Mouse (Mus musculus) B cell, adult 2 months (primary cell): ENCODE measurements around the gene Rpl24.
"Not testable (repeated sequence)": the region's sequence is repeated elsewhere in the genome, so short reads cannot be mapped to it uniquely, and the experiment has no call there.

Experiments used
- DNase-seq, 2 experiments: peaks; one replicate each; pipeline ENCODE4 v3.0.0; 2022

Rpl24 gene

DNA sequence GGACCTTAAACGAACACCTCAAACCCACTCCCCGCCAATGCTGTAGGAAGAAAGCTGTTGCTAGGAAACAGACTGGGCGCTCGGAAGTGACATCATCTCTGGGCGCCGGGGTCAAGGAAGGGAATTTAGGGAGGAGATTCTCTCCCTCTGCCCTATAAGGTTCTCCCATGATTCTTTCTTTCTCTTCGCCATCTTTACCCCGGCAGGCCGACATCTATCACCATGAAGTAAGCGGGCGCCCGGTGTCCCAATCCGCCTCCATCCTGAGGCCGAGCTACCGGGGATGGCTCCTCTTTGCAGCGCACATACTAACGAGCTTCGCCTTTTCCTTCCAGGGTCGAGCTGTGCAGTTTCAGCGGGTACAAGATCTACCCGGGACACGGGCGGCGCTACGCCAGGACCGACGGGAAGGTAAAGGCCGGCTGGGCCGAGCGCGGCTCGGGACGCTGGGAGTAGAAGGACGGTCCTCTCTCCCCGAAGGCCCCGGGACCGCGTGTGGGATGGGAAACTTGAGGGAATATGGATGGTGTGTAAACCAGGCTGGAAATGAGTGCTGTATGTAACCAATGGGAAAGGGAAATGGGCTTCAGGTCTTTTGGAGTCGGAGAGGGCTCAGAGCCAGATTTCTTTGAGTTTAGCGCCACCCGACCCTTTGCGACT, at the start of gene Rpl24:
TSS of gene Rpl24 (plus strand) at position 64 of the 660 bp plus-strand sequence.
- peak; percentile 95 to 96 for DNase-seq

DNA sequence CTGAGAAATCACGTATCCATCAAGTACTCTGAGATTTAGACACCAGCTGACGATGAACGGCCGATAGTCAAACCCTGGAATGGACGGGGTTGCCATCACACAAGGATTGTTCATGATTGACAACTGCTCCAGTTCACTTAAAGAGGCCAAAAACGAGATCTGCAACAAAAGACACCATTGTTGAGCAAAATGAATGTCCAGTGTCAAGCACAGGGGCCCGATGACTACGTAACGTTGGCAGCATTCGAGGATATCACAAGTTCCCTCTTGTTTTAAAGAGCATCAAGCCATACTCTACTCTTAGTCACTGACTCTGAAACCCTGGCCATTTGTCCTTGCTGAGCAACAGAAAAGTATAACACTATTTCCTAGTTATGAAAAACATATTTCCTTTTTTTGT, 44.0 kb upstream of the Rpl24 start:
- DNase-seq: no peak

DNA sequence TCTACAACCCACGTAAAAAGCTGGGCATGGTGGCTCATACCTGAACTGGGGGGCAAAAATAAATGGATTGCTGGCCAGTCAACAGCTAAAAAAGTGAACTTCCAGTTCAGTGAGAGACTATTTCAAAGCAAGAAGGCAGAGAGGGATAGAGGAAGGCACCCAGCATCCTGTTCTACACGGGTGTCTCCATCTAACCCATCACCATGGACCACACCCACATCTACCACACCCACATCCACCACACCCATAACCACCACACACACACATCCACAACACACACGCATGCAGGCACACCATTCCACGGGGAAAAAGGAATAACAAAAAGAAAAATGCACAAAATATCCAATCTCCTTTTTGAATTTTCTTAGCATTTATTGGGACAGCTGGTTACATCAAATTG, 42.1 kb upstream of the Rpl24 start:
- DNase-seq: no peak

DNA sequence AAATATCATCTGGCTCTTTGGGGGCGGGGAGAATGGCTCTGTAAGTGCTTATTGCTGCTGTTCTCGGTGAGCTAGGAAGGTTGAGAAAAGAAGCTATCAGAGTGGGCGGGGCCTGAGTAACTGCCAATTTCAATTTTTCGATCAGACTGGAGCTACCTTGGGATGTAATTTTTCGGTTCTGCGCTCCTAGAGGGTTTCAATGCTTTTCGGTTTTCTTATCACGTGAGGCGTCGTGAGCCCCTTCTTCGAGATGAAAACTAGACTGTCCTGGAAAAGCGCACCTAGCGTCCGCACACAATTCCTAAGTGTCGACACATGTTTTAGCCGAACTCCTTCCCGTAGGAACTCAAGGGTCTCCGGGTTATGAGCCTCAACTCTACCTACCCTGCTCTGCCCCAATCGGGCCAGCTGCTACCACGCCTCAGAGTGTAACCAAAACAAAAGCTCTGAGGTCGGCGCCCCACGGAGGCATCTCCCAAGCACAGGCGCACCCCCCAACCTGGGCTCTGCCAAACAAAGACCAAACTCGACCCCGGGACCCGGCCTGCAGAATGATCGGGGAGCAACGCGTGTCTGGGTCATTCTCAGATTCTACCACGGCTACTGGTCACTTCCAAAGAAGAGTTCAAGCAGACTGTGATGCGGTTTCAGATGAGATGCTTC, 32.3 kb upstream of the Rpl24 start:
- DNase-seq: peak; percentile 64 to 65

DNA sequence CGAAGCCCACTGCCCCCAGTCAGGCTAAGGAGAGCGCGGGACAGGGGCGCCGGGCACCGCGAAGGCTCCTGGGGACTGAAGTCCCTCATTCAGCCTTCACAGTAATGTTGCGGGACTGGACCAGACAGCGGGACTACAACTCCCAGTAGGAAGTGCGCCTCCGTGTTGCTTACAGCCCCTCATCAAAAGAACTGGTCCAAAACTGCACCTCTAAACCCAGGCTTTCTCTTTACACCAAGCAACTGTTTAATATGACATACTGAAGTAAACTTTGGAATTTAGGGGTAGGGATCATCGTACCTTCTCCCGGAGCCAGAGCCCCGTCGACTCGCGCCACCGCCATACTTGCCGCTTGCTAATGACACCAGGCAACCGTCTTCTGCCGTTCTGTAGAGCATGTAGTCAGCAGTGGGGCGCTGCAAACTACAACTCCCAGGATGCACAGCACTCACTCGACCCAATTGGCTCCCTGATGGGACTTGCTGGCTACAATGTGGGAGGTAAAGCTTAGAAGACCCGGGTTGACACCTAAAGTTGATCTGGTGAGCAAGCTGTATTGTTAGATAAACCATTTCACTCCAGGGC, 31.5 kb upstream of the Rpl24 start, which contains the start of gene Cep97:
TSS of gene Cep97 (minus strand) at position 403 of the 585 bp plus-strand sequence.
- DNase-seq: peak; percentile 89 to 91

DNA sequence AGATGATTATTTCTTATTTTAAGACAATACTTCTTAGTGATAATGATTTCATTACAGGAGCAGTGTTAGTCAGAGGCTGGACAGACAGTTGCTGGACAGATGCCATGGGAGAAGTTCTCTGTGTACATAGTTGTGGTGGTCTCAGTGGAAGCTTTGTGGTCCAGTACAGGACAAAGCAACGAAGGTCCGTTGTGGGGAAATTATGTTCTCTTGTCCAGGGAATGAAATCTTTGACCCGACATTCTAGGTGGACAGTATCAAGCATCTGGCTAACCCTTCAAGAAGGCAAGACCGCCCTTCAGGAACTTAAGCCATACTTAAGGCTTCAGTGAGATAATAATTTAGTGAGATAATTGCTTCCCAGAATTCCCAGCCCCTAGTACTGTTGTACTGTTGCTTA, 27.3 kb upstream of the Rpl24 start:
- DNase-seq: no peak

DNA sequence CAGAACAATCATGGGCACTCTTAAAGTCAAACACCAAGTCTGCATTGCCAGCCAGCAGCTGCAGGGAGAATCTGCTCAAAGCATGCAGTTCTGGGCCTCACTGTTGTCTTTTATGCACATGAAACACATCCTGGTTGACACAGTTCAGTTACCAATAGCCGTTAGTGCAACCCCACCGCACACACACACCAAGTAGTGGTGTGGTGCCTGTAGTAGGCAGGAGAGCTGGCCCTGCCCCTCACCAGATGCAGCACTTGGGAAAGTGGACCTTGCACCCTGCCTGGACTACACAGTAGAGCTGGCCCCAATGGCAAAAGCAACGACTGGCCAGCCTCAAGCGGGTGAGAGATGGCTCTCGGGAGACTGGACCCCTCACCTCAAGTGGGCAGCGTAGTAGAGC, 26.4 kb upstream of the Rpl24 start:
- DNase-seq: no peak

DNA sequence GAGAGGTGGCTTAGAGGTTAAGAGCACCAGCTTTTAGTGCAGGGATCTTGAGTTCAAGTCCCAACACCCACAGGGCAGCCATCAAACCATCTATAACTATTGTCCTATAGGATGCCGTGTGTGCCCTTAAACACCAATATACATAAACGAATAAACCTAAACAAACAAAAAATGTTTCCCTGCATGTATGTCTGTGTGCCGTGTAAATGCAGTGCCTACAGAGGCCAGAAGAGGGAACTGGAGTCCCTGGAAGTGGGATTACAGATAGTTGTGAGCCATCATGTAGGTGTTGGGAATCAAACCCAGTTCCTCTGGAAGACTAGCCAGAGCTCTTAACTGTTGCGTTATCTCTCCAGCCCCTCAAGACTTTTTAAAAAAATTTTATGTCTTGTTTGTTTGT, 25.3 kb upstream of the Rpl24 start:
- no peak for DNase-seq

DNA sequence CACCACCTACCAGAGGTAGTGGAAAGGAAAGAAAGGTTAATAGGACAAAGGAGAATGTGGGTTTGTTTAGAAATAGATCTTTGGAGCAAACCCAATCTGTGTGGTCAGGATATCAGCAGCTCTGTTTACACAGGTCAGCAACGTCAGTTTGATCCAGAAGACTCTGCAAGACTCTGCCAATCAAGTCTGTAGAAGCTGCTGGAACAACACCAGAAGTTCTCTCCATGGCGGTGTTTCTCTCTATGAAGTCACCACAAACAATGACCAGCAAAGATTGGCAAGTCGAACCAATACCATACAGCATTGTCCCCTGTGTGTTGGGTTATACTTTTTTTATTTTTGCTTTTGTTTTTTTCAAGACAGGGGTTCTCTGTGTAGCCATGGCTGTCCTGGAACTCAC, 18.8 kb upstream of the Rpl24 start:
- no peak for DNase-seq

DNA sequence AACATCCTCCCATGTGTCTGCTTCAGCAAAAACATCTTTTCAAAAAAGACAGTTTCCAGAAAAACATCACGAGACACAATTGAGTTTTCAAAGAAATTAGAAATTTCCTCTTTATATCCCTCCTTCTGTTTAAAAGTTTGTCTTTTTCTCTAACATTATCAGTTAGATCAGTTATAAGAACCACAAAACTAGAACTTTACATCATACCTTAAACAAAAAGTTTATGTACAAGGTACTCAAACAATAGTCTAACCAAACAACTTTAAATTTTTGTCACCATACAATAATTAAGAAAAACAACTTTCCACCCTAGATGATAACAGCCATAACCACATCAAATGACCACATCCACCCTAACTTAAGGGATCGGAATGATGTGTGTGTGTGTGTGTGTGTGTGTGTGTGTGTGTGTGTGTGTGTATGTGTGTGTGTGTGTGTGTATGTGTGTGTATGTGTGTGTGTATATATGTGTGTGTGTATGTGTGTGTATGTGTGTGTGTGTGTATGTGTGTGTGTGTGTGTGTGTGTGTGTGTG, 18.1 kb upstream of the Rpl24 start:
- not testable (repeated sequence) for DNase-seq

DNA sequence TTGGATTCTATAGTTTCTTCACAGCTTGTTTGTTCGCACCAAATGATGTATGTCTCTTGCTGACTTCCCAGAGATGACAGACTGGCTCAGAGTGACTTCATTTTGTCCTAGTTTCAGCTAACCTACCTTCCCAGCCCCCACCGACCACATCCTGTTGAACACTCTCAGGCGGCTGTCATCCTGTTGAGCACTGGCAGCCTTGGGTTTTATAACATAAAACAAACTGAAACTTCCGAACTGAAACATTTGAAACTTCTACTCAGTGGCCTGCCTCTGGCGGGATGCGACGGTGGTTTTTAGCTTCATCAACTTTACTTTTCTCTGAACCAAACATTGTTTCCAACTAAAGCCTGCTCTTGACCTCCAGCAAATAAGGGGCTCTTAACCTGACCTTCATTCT, 17.1 kb upstream of the Rpl24 start:
- DNase-seq: peak; percentile 91 to 94

DNA sequence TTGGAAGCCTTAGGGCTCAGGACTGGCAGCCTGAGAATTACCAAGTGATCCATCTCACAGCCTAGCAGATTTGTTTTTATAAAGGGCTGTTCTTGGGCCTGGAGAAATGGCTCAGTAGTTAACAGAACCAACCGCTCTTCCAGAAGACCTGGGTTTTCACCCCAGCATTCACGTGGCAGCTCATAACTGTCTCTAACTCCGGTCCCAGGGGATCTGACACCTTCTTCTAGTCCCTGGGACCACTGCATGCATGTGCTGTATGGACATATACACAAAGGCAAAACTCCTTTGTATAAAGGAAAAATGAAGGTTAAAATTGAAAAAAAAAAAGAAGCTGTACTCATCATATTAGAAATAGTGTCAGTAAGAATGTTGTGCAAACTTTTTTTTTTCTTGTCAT, 15.6 kb upstream of the Rpl24 start:
- DNase-seq: peak; percentile 12 to 18

DNA sequence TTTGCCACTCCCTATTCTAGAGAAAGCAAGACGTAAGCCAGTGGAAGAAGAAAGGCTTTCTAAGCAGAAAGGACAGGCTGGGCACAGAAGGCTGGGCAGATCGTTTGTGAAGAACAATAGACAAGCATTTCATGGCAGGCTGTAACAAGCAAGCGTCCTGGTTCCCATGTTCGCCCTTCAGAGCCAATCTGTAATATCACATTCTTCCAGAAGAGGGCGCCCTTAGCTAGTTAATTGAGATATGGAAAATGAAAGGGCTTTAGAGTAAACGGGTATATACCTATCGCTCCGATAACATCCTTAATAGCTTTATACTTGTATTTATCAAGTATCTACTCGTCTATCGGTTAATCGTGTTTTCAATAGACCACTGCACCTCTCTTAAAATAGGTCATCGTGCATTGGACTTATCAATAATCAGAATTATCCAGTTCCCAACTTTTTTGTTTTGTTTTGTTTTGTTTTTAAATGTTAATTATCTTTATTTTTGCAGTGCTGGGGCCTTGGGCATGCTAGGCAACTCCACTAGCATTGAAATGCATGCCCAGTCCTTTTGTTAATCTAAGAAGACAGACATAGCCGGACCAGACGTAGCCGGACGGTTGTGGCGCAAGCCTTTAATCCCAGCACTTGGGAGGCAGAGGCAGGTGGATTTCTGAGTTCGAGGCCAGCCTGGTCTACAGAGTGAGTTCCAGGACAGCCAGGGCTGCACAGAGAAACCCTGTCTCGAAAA, 15.0 kb upstream of the Rpl24 start:
- peak; percentile 89 to 90 for DNase-seq

DNA sequence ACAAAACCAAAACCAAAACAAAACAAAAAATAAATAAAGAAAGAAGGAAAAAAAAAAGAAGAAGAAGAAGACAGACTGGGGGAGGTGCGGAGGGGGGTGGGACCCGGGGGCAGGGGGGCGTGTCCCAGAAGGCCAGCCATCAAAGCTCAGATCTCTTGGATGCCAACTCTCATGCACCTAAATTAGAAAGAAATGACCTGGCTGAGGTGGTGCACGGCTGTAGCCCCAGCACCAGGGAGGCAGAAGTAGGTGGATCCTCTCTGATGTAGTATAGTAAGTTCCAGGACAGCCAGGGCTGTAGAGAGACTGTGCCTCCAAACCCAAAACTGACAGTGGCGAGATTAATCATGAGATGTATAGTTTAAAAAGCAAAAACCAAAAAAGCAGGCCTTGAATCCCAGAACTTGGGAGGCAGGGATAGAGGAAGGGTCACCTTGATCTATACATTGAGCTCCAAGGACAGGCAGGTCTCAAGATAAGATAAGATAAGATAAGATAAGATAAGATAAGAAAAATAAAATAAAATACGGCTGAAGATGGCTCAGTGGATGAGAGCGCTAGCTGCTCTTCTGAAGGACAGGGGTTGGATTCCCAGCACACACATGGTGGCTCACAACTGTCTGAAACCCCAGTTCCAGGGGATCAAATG, 14.3 kb upstream of the Rpl24 start:
- DNase-seq: no peak

DNA sequence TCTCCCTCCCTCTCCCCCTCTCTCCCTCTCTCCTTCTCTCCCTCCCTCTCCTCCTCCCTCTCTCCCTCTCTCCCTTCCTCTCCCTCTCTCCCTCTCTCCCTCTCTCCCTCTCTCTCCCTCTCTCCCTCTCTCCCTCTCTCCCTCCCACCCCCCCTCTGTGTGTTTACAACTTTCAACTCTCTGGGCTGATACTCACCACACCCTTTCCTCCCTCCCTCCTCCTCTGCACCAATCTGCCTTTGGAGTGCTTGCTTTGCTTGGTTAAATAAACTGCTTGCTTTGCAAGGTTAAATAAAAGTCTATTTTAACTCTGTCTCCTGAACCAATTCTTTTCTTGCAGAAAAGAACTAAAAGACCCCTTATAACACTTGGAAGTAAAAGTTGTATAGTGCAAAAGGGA, 13.3 kb upstream of the Rpl24 start:
- DNase-seq: no peak

DNA sequence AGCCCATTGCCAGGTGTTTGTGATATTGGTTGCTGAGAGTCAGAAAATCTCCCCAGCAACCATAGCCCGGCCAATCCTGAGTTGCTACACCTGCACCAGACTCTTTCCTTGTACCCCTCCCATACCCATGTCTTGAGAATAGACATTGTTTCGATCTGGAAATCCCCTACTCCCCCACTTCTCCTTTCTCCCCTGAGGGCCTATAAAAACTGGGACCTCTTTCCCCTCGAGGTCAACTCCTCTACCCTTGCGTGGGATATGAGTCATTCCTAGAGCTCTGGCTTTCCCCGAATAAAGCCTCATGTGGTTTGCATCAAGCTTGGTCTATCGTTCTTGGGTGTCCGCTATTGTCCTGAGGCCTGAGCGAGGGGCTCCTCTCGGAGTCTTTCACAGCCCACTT, 11.9 kb upstream of the Rpl24 start:
- DNase-seq: not testable (repeated sequence)

DNA sequence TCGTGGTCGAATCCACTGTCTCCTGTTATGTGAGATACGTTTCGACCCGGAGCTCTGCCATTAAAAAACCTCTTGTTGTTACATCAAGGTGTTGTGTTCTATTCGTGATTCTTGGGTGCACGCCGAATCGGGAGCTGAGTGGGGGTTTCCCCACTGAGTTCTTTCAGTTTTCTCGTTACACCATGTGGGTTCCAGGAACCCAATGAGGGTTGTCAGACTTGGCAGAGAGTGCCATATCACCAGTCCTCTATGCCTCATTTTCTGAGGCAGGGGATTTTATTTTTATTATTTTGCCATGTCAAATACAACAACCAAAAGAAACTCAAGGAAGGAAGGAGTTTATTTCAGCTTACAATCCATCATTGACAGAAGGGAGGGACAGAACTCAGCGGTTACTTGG, 3.0 kb upstream of the Rpl24 start:
- DNase-seq: not testable (repeated sequence)

DNA sequence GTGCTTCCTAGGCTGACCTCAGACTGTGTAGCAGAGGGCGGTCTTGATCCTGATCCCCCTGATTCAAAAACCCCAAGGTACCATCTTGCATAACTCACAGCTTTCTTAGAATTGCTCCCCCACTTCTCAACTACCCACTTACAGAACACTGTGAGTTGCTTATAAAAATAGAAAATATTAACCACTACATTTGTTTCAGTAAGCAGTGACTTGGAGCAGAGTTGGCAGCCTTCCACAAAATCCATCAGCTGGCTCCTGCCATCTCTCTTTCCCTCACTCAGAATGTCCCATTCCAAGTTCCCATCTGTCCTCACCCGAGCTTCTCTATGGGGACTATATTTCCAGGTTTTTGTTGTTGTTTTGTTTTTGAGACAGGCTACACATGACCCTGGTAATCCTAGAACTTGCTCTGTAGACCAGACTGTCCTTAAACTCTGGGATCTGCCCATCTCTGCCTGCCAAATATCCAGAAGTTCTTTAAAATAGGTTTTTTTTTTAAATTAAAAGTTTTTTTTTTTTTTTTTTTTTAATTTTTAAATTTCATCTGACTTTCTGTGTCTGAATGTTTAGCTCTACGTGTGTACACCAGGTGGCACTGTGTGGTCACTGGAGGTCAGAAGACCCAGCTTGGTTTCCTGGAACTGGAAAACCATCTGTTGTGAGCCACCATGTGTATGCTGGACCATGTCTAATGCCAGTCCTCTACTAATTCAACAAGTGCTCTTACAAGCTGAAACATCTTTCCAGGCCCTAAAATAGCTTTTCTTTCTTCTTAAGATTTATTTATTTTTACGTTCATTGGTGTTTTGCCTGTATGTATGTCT, 1.7 kb upstream of the Rpl24 start:
- peak; percentile 59 to 64 for DNase-seq

DNA sequence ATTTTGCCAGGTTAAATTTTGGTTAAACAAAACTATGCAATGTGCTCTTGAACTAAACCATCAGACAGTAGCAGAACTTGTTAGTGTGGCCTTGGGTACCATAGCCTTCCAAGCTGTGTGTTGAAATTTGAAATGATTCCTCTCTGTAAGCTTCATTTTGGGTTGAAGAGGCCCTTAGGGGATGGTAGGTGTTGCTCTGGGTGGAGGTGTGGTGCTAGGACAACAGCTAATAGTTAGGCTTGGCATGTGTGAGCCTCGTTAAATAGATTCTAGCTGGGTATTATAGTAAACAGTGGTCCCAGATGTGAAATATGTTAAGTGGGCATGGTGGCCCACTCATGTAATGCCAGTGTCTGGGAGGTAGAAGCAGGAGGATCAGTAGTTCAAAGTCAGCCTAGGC, 1.1 kb downstream of the Rpl24 start:
- no peak for DNase-seq

DNA sequence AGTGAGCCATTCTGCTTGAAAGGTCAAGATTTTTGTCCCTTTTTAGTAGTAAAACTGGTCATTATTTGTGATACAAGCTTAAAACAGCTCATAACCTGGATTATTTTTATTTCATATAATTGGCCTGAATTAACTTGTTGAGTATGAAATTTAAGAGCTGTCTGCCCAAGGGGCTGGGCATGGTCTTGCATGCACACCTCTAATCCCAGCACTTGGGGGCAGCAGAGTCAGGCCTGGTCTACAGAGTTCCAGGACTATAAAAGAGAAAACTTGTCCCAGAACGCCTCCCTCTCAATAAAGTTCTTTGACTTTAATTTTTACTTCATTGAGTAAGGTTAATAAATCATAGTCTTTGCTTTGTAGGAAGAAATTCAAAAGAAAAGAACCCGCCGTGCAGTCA, 3.1 kb downstream of the Rpl24 start:
- DNase-seq: peak; percentile 71 to 75

DNA sequence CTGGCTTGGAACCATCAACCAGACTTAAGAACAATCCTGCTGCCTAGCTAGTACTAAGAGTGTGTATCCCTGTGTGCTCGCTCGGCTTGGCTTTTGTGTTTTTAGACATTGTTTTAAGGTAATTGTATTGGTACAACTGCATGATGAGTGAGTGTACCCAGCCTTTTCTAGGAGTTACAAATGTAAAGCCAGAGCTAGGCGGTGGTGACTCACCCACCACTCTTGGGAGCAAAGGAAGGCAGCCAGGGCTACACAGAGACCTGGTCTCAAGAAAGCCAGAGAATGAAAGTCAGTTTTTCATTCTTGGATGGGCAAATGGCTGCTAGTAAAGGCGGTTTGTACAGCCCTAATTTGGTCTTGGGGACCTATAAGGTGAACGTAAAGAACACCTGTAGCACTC, 4.3 kb downstream of the Rpl24 start:
- no peak for DNase-seq
